Mouse (Mus musculus) macrophage (primary cell): ENCODE measurements around the gene Ralb. TPM values are rescaled to one million over a fixed set of nuclear protein-coding genes. Genes with fewer than 3 reads are reported as not detected.

Experiments
- H3K27ac ChIP-seq: fragments of 350-480 bp; formaldehyde crosslinking; 2 replicates; pipeline ENCODE4 v1.9.0; 2021
- H3K36me3 ChIP-seq: fragments of 350-480 bp; formaldehyde crosslinking; 2 replicates; pipeline ENCODE4 v1.9.0; 2021; ENCODE audit errors: inconsistent target
- H3K4me3 ChIP-seq: fragments of 350-480 bp; formaldehyde crosslinking; 2 replicates; pipeline ENCODE4 v1.9.0; 2021; ENCODE audit errors: inconsistent target
- H3K79me2 ChIP-seq: fragments of 350-480 bp; formaldehyde crosslinking; 2 replicates; pipeline ENCODE4 v1.9.0; 2021; ENCODE audit errors: inconsistent target
- whole genome bisulfite sequencing: methylation state at CpG from one replicate; pipeline ENCODE4 v1.1.7; 2026; ENCODE audit warnings: inconsistent platforms; ENCODE audit not compliant: missing documents; 5-methylcytosine and 5-hydroxymethylcytosine counted together
- polyA plus RNA-seq: library from polyadenylated mRNA; stranded (reverse); fragments of 250-400 nt; gene quantifications from 3 replicates; pipeline ENCODE4 v1.2.4, GENCODE M21; 2018; ENCODE audit warnings: inconsistent platforms

Ralb gene
- polyA plus RNA-seq, 1 experiment from 2014 or later = 76.5 TPM

- Histone ChIP-seq H3K27ac (no peak overlapping the region), H3K36me3 (no peaks in the 10 kb centered on the region), H3K4me3 (no peak overlapping the region), H3K79me2 (no peaks in the 10 kb centered on the region)
- WGBS = 37% methylated on average over 5 of the region's 6 CpGs
Measured at GRCm38 (mm10) chr1:119424141-119424860, 80.3 kb downstream of the Ralb start.

GRCm38 (mm10) chr1:119423510-119423909 is 81.1 kb downstream of the Ralb start:
- H3K27ac ChIP-seq = no peak overlapping the region
- 9% methylated on average over 13 of the region's 14 CpGs for WGBS
- H3K36me3 ChIP-seq = no peaks in the 10 kb centered on the region
- H3K4me3 ChIP-seq = no peak overlapping the region
- no peaks in the 10 kb centered on the region for H3K79me2 ChIP-seq

- 4% methylated on average over 28 of the region's 32 CpGs for WGBS
- Histone ChIP-seq H3K4me3 (no peak overlapping the region), H3K36me3 (no peaks in the 10 kb centered on the region), H3K79me2 (no peaks in the 10 kb centered on the region), H3K27ac (no peak overlapping the region)
Measured at GRCm38 (mm10) chr1:119422460-119423015, 82.1 kb downstream of the Ralb start.

DNA sequence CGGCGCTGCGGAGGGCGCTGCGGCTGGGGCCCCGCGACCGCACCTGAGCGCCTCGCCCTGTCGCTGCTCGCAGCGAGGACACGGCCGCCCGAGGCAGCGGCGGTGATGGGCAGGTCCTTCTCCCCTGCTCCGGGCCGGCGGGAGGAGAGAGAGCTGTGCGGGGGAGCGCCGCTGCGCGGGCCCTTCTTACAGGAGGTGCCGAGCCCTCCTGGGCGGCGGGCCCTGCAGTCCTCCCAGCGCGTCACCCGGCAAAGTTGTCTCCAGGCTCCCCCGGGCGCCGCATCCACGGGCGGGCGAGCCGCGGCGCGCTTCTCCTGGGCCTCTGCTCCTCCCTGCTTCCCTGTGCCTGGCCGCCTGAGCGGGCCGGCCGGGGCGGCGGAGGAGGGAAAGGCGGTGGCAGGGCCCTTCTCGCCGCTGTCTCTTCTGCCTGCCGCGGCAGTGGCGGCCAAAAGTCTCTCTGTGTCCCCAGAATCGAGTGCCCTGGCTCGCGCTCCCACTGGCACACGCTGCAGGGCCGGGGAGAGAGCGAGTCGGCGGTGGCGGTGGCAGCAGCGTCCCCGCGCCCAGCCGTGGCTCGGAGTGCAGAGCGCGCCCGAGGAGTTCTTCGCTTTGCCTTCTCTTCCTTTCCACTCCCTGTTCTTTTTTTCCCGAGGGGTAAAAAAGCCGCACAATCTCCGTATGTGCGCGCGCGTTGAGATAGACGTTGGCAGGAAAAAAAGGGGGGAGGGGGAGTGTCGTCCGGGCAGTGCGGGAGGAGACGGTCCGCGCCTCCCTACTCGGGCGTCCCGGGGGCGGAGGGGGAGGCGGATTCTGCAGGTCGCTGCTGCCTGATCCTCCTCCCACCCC is 82.8 kb downstream of the Ralb start, which contains the start of gene Inhbb:
Gene Inhbb (minus strand): TSS at position 673 of the 846 bp plus-strand sequence.
- Histone ChIP-seq H3K36me3 (no peaks in the 10 kb centered on the region), H3K27ac (no peak within 1 kb of the TSS), H3K79me2 (no peaks in the 10 kb centered on the region), H3K4me3 (no peak within 1 kb of the TSS)
- WGBS = 3% methylated on average over 76 of the region's 92 CpGs

DNA sequence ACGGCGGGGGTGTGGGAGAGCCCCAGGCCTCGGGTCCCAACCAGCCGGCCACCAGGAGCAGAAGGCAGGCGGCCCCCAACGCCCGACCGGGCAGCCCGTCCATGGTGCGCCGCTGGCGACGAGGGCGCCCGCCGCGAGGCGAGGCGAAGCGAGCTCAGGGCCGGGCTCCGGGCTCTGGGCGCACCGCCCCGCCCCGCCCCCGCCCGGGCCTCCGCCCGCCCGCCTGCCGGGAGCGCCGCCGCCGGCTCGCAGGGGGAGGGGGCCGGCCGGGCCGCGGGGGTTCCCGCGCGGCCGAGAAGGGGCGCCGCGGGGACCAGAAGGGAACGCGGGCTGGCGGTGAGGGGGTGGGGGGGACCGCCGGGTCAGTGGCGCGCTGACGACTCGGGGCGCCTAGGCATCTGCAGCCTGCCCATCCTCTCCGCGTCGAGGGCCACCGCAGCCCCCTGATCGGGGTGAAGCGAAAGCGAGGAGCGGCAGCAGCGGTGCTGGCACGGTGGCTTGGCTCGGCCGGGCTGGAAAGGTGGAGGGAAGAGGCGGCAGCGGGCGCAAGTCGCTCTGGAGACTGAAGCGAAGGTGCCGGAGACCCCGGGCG is 83.5 kb downstream of the Ralb start:
- Histone ChIP-seq H3K79me2 (no peaks in the 10 kb centered on the region), H3K27ac (no peak overlapping the region), H3K36me3 (no peaks in the 10 kb centered on the region), H3K4me3 (no peak overlapping the region)
- WGBS = 2% methylated on average over 61 of the region's 78 CpGs

Other genes with a start within 250 kb of the Ralb start
- gene Inhbb, start 82.5 kb downstream of the Ralb start, polyA plus RNA-seq = 0.03 TPM in 1 of 3 replicates, not detected in the others
- 13.5 to 23.8 TPM (median 18.3 TPM) in 3 replicates for gene Tmem185b, start 21.4 kb upstream of the Ralb start, polyA plus RNA-seq
- 0.45 to 1.0 TPM (median 0.46 TPM) in 3 replicates for gene Epb41l5, start 144.2 kb upstream of the Ralb start, polyA plus RNA-seq